Mouse (Mus musculus) ES-E14 (cell line): ENCODE measurements around the gene Vps53.

Experiments
- MAFK ChIP-seq: IDR thresholded peaks from 2 replicates; pipeline ENCODE4 v1.6.1; 2014; ENCODE audit warnings: mild to moderate bottlenecking, low read depth, low read length, inconsistent platforms; ENCODE audit not compliant: insufficient read depth
- ZNF384 ChIP-seq: IDR thresholded peaks from 2 replicates; pipeline ENCODE4 v1.6.1; 2012; ENCODE audit warnings: low read depth, low read length, inconsistent platforms

DNA sequence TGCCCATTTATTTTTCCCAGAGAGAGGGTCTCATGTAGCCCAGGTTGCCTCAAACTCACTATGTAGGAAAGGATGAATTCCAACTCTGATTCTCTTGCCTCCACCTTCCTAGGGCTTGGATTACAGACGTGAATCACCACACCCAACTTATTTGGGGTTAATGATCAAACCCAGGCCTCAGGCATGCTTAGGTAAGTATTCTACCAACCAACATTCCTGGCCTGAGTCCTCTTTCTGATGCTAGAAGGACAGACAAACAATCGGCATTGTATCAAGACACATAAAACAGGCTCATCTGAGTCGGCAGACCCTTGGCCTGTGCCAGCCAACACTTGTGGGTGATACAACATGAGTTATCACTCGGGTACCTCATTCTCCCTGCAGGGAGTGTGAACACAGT lies 58.4 kb downstream of the Vps53 start:
- TF ChIP-seq ZNF384 (no peak), MAFK (no peak)
